Mouse (Mus musculus) bone marrow macrophage, adult 2 months (primary cell): ENCODE results near the gene Mzt1. TPM values are rescaled to one million over a fixed set of nuclear protein-coding genes. Genes with fewer than 3 reads are reported as not detected.
"Not testable (repeated sequence)": the region's sequence is repeated elsewhere in the genome, so short reads cannot be mapped to it uniquely, and the experiment has no call there.

Source experiments
- H3K27ac ChIP-seq: 2 replicates; pipeline ENCODE4 v1.5.1; 2012; ENCODE audit warnings: low read depth, low read length; ENCODE audit not compliant: insufficient read depth
- H3K4me1 ChIP-seq: 2 replicates; pipeline ENCODE4 v1.6.1; 2012; ENCODE audit warnings: low read length; ENCODE audit not compliant: control insufficient read depth, insufficient read depth
- H3K4me3 ChIP-seq: 2 replicates; pipeline ENCODE4 v1.5.1; 2012; ENCODE audit warnings: mild to moderate bottlenecking, low read length, moderate library complexity; ENCODE audit not compliant: insufficient read depth
- CTCF ChIP-seq: IDR thresholded peaks from 2 replicates; pipeline ENCODE4 v1.5.1; 2012; ENCODE audit warnings: low read depth, mild to moderate bottlenecking, low read length, moderate library complexity
- POLR2A ChIP-seq: IDR thresholded peaks from 2 replicates; pipeline ENCODE4 v1.6.1; 2012; ENCODE audit warnings: mild to moderate bottlenecking, low read depth, low read length, borderline replicate concordance
- polyA plus RNA-seq: library from polyadenylated mRNA; stranded (reverse); fragments of >200 nt; gene quantifications from 2 replicates; pipeline ENCODE4 v1.2.4, GENCODE M21; 2012; ENCODE audit not compliant: missing spikeins, insufficient read depth, insufficient read length

Mzt1 gene
- polyA plus RNA-seq, 1 experiment = 43.1 TPM

DNA sequence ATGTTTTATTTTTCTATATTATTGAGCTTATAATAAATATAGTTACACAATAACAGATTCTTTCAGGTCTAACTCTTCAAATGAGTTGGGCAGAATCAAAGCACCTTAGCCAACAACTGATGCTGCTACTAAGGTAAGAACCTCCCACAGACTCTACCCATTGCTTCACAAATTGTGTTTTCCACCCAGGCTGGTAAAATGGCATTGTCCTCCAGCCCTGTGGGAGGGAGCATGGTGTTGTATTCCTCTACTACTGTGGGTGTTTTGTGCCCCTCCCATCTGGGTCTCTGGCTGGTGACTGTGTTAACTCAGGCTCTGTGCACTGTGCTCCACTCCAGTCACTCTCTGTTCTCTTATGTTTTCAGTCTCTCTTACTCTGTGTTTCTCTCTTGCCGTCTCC is 2.4 kb downstream of the Mzt1 start:
- TF ChIP-seq CTCF (no peak), POLR2A (no peak)
- Histone ChIP-seq H3K27ac (no peak overlapping the region), H3K4me3 (no peak overlapping the region), H3K4me1 (peaks cover 21% of the 10 kb centered on the region)

GRCm38 (mm10) chr14:99041416-99041815 is 4.5 kb downstream of the Mzt1 start:
- Histone ChIP-seq H3K4me1 (peaks cover 25% of the 10 kb centered on the region), H3K27ac (no peak overlapping the region), H3K4me3 (no peak overlapping the region)
- TF ChIP-seq CTCF (no peak), POLR2A (no peak)

- H3K4me1 ChIP-seq = peaks cover 28% of the 10 kb centered on the region
- H3K4me3 ChIP-seq, H3K27ac ChIP-seq: not testable (repeated sequence)
Measured at GRCm38 (mm10) chr14:99039308-99039707, 6.6 kb downstream of the Mzt1 start.

DNA sequence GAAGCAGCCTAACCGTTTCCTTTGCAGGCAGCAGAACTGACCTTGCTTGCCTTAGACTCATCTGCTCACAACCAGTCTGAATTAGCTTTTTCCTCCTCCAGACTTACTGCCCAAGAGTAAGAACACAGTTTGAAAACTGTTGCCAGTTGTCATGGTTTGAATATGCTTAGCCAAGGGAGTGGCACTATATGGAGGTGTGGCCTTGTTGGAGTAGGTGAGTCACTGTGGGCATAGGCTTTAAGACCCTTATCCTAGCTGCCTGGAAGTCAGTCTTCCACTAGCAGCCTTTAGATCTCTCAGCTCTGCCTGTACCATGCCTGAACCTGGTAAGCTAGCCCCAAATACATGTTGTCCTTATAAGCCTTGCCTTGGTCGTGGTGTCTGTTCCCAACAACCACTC is 8.2 kb downstream of the Mzt1 start:
- no peak for TF ChIP-seq CTCF
- no peak for TF ChIP-seq POLR2A
- Histone ChIP-seq H3K4me3 (no peak overlapping the region), H3K27ac (no peak overlapping the region), H3K4me1 (peaks cover 19% of the 10 kb centered on the region)

DNA sequence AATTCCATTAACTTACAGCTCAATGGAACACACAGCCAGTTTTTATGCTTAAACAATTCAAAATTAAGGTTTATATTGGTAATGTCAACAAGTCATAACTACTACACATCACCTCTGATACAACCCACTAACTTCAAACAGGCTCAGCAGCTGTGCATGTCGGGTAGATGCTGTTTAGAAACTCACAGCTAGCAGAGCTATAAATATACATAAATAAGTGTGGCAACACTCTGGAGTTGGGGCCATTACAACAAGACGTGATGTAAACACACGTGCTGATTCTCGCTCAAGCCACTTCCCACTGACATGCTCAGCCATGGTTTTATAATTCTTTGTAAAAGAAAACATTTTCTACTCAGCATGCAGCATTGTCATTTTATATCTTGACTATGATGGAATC is 9.9 kb downstream of the Mzt1 start:
- TF ChIP-seq POLR2A = no peak
- TF ChIP-seq CTCF = no peak
- no peak overlapping the region for H3K27ac ChIP-seq

DNA sequence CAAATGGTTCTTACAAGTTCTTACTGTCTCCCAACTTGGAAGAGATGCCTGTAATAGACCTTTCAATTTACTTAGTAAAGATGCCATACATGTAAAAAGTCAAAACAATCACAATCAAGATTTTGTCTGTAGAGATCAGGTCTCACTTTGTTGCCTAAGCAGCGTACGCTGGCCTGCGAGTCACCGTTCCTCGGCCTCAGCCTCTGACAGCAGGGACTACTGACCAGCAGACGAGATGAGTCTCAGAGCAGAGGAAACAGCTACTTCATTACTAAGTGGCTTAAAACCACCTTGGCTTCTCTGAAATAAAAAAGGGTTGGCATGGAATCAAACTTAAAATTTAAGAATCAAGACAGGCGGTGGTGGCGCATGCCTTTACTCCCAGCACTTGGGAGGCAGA is 11.1 kb downstream of the Mzt1 start:
- peaks cover 11% of the 10 kb centered on the region for H3K4me1 ChIP-seq
- not testable (repeated sequence) for H3K4me3 ChIP-seq, H3K27ac ChIP-seq

More for the DNA sequence above, 9.9 kb downstream of the Mzt1 start:
- H3K4me1 ChIP-seq = peaks cover 13% of the 10 kb centered on the region
- no peak overlapping the region for H3K4me3 ChIP-seq

DNA sequence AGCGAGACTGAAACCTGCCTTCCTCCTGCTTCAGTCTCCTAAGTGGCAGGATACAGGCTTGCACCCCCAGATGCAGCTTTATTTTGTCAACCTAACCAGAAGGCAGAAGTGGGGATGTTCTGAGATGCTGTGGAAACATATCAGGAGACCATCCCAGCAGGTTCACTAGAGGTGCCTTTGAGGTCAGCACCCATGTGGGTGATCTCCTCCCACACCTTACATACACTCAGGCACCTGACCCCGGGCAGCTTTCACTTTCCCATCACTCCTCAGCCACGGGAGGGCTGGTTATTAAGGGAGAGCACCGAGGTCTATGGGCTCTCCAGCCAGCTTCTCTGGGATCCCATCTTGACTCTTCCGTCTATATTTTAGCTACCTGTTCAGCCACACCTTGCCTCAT is 13.3 kb downstream of the Mzt1 start:
- no peak for TF ChIP-seq POLR2A
- H3K27ac ChIP-seq = no peak overlapping the region
- peaks cover 5% of the 10 kb centered on the region for H3K4me1 ChIP-seq
- H3K4me3 ChIP-seq = no peak overlapping the region

DNA sequence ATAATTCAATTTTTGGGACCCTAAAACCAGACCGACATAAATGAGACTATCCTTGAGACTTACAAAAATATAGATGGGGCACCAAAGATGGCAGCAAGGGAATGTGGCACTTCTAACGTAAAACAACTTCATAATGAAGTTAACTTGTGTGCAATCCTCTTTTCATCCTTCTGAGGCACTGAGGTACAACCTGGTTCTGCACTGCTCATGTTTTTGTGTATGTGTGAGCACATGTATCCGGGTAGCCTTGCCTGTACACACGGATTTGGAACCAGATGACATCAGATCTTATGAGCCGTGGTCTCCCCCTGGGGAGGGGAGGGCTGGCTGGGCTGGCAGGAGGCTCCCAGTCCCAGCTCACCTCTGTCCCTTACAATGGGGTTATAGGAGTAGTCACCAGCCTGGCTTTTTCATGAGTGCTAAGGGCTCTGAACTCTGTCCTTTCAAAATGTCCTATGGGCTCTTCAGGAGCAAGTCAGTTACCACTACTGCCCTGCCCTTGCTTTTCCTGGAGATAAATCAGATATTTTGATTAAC is 14.5 kb downstream of the Mzt1 start:
- Histone ChIP-seq H3K27ac (no peak overlapping the region), H3K4me3 (no peak overlapping the region), H3K4me1 (peaks cover 4% of the 10 kb centered on the region)
- no peak for TF ChIP-seq CTCF
- no peak for TF ChIP-seq POLR2A

- Histone ChIP-seq H3K4me3 (no peak overlapping the region), H3K4me1 (no peaks in the 10 kb centered on the region), H3K27ac (no peak overlapping the region)
- TF ChIP-seq POLR2A = no peak
- TF ChIP-seq CTCF = no peak
Measured at GRCm38 (mm10) chr14:99029987-99030386, 15.9 kb downstream of the Mzt1 start.

DNA sequence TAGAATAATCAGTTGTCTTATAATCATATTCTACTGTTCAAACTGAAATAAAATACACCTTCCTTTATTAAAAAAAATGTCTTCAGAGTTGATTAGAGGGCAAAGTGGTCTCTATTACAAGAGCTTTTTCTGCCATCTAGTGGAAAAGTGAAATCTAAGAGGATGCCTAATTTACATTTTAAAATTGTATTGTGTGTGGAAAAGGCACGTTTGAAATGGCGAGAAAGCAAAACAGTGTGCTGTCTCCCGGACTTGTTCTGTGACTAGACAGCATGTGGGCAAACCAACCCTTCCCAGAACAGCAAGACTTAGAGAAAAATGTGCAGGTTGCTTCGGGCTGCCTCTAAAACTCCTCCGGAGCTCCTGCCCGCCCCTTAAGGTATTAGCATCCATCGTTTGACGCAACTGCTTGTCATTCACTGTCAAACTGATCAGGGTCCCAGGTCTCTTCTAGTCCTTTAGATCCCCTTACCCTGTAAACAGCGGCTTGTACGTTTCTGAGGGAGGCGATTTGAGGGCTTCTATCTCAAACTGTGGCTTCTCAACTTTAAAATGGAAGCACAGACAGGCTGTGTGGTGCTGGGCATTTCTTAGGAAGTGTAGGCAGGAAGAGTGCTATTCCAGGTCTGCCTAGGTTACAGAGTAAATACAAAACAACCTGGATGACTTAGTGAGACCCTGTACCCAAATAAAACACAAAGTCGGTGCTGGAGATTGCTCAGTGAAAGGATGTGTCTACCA is 23.4 kb downstream of the Mzt1 start:
- TF ChIP-seq POLR2A = no peak
- no peak for TF ChIP-seq CTCF
- Histone ChIP-seq H3K27ac (no peak overlapping the region), H3K4me3 (no peak overlapping the region)

More for the DNA sequence above, 23.4 kb downstream of the Mzt1 start:
- no peaks in the 10 kb centered on the region for H3K4me1 ChIP-seq
